Mouse (Mus musculus): Measurements from ENCODE around the gene Rbfox1. TPM values are rescaled to one million over a fixed set of nuclear protein-coding genes. Genes with fewer than 3 reads are reported as not detected.

The Rbfox1 gene
- polyA plus RNA-seq, 1 experiment from 2014 or later: 7.5 TPM

GRCm38 (mm10) chr16:5885690-5886050 lies 515 bp downstream of the Rbfox1 start:
- 7% methylated on average over 15 of the region's 15 CpGs for WGBS
- peaks cover 37% of the 10 kb centered on the region for H3K27me3 ChIP-seq (ENCODE audit: control insufficient read depth, insufficient read depth, low read length)

GRCm38 (mm10) chr16:5895564-5895963 lies 10.4 kb downstream of the Rbfox1 start:
- Histone ChIP-seq H3K4me2 (replicated peaks; ENCODE audit: low read depth, low read length) (no peak overlapping the region), H3K9ac (ENCODE audit: low read depth, low read length) (no peak overlapping the region), H3K4me1 (ENCODE audit: control insufficient read depth, insufficient read depth, low read length) (no peaks in the 10 kb centered on the region), H3K36me3 (ENCODE audit: control insufficient read depth, insufficient read depth, low read length) (no peaks in the 10 kb centered on the region), H3K4me3 (ENCODE audit: low read length) (no peak overlapping the region), H3K27ac (ENCODE audit: low read depth, low read length) (no peak overlapping the region), H3K9me3 (ENCODE audit: control insufficient read depth, low read length) (no peaks in the 10 kb centered on the region), H3K27me3 (ENCODE audit: control insufficient read depth, insufficient read depth, low read length) (no peaks in the 10 kb centered on the region)
- WGBS: 77% methylated on average over 7 of the region's 7 CpGs
- no peak for ATAC-seq (ENCODE audit: low FRiP score, low TSS enrichment)

More at GRCm38 (mm10) chr16:5885690-5886050, 515 bp downstream of the Rbfox1 start:
- H3K9me3 ChIP-seq (ENCODE audit: control insufficient read depth, low read length): no peaks in the 10 kb centered on the region
- ATAC-seq (ENCODE audit: low FRiP score, low TSS enrichment): no peak
- no peak overlapping the region for H3K9ac ChIP-seq (ENCODE audit: low read depth, low read length)
- H3K4me1 ChIP-seq (ENCODE audit: control insufficient read depth, insufficient read depth, low read length): no peaks in the 10 kb centered on the region
- peak overlapping the region; percentile 22; the same call in 1 of the 2 replicates for H3K4me3 ChIP-seq (ENCODE audit: low read length)
- no peak overlapping the region for H3K27ac ChIP-seq (ENCODE audit: low read depth, low read length)
- peak overlapping the region; percentile 34 for H3K4me2 ChIP-seq (replicated peaks; ENCODE audit: low read depth, low read length)
- H3K36me3 ChIP-seq (ENCODE audit: control insufficient read depth, insufficient read depth, low read length): no peaks in the 10 kb centered on the region

GRCm38 (mm10) chr16:5898330-5898729 lies 13.2 kb downstream of the Rbfox1 start:
- no peaks in the 10 kb centered on the region for H3K36me3 ChIP-seq (ENCODE audit: control insufficient read depth, insufficient read depth, low read length)
- H3K27ac ChIP-seq (ENCODE audit: low read depth, low read length): no peak overlapping the region
- no peak for ATAC-seq (ENCODE audit: low FRiP score, low TSS enrichment)
- no peaks in the 10 kb centered on the region for H3K4me1 ChIP-seq (ENCODE audit: control insufficient read depth, insufficient read depth, low read length)
- no peaks in the 10 kb centered on the region for H3K27me3 ChIP-seq (ENCODE audit: control insufficient read depth, insufficient read depth, low read length)
- 54% methylated on average over 2 of the region's 2 CpGs for WGBS
- no peak overlapping the region for H3K4me2 ChIP-seq (replicated peaks; ENCODE audit: low read depth, low read length)
- no peak overlapping the region for H3K4me3 ChIP-seq (ENCODE audit: low read length)
- no peaks in the 10 kb centered on the region for H3K9me3 ChIP-seq (ENCODE audit: control insufficient read depth, low read length)
- H3K9ac ChIP-seq (ENCODE audit: low read depth, low read length): no peak overlapping the region

- H3K4me3 ChIP-seq (ENCODE audit: low read length): no peak overlapping the region
- 83% methylated on average over 5 of the region's 5 CpGs for WGBS
- H3K9me3 ChIP-seq (ENCODE audit: control insufficient read depth, low read length): no peaks in the 10 kb centered on the region
- ATAC-seq (ENCODE audit: low FRiP score, low TSS enrichment): no peak
- H3K27ac ChIP-seq (ENCODE audit: low read depth, low read length): no peak overlapping the region
- H3K4me1 ChIP-seq (ENCODE audit: control insufficient read depth, insufficient read depth, low read length): peaks cover 3% of the 10 kb centered on the region; the same call in 1 of the 2 replicates
- no peak overlapping the region for H3K9ac ChIP-seq (ENCODE audit: low read depth, low read length)
- H3K27me3 ChIP-seq (ENCODE audit: control insufficient read depth, insufficient read depth, low read length): no peaks in the 10 kb centered on the region
- H3K4me2 ChIP-seq (replicated peaks; ENCODE audit: low read depth, low read length): no peak overlapping the region
- no peaks in the 10 kb centered on the region for H3K36me3 ChIP-seq (ENCODE audit: control insufficient read depth, insufficient read depth, low read length)
Measured at GRCm38 (mm10) chr16:5910742-5911141, 25.6 kb downstream of the Rbfox1 start.

GRCm38 (mm10) chr16:5911880-5912327 lies 26.7 kb downstream of the Rbfox1 start:
- H3K4me3 ChIP-seq (ENCODE audit: low read length): no peak overlapping the region
- WGBS: 56% methylated on average over 2 of the region's 2 CpGs
- no peaks in the 10 kb centered on the region for H3K9me3 ChIP-seq (ENCODE audit: control insufficient read depth, low read length)
- no peaks in the 10 kb centered on the region for H3K27me3 ChIP-seq (ENCODE audit: control insufficient read depth, insufficient read depth, low read length)
- H3K4me1 ChIP-seq (ENCODE audit: control insufficient read depth, insufficient read depth, low read length): peaks cover 3% of the 10 kb centered on the region; the same call in 1 of the 2 replicates
- H3K36me3 ChIP-seq (ENCODE audit: control insufficient read depth, insufficient read depth, low read length): no peaks in the 10 kb centered on the region
- no peak overlapping the region for H3K27ac ChIP-seq (ENCODE audit: low read depth, low read length)
- ATAC-seq (ENCODE audit: low FRiP score, low TSS enrichment): no peak
- no peak overlapping the region for H3K4me2 ChIP-seq (replicated peaks; ENCODE audit: low read depth, low read length)
- H3K9ac ChIP-seq (ENCODE audit: low read depth, low read length): no peak overlapping the region

- ATAC-seq (ENCODE audit: low FRiP score, low TSS enrichment): no peak
- no peak overlapping the region for H3K4me3 ChIP-seq (ENCODE audit: low read length)
- H3K27ac ChIP-seq (ENCODE audit: low read depth, low read length): no peak overlapping the region
- no peaks in the 10 kb centered on the region; the same call in 1 of the 2 replicates for H3K4me1 ChIP-seq (ENCODE audit: control insufficient read depth, insufficient read depth, low read length)
- H3K4me2 ChIP-seq (replicated peaks; ENCODE audit: low read depth, low read length): no peak overlapping the region
- no peaks in the 10 kb centered on the region for H3K9me3 ChIP-seq (ENCODE audit: control insufficient read depth, low read length)
- no peak overlapping the region for H3K9ac ChIP-seq (ENCODE audit: low read depth, low read length)
- H3K36me3 ChIP-seq (ENCODE audit: control insufficient read depth, insufficient read depth, low read length): no peaks in the 10 kb centered on the region
- H3K27me3 ChIP-seq (ENCODE audit: control insufficient read depth, insufficient read depth, low read length): 0 out of 2 replicates have a peak, but pooled peaks cover 2% of the 10 kb centered on the region
Measured at GRCm38 (mm10) chr16:5917937-5918336, 32.8 kb downstream of the Rbfox1 start.

- Histone ChIP-seq H3K27me3 (ENCODE audit: control insufficient read depth, insufficient read depth, low read length) (0 out of 2 replicates have a peak, but pooled peaks cover 2% of the 10 kb centered on the region), H3K27ac (ENCODE audit: low read depth, low read length) (no peak overlapping the region), H3K4me1 (ENCODE audit: control insufficient read depth, insufficient read depth, low read length) (no peaks in the 10 kb centered on the region), H3K36me3 (ENCODE audit: control insufficient read depth, insufficient read depth, low read length) (no peaks in the 10 kb centered on the region), H3K9me3 (ENCODE audit: control insufficient read depth, low read length) (no peaks in the 10 kb centered on the region), H3K4me3 (ENCODE audit: low read length) (no peak overlapping the region), H3K4me2 (replicated peaks; ENCODE audit: low read depth, low read length) (no peak overlapping the region), H3K9ac (ENCODE audit: low read depth, low read length) (no peak overlapping the region)
- 40% methylated on average over 1 of the region's 1 CpGs for WGBS
- ATAC-seq (ENCODE audit: low FRiP score, low TSS enrichment): no peak
Measured at GRCm38 (mm10) chr16:5926986-5927385, 41.8 kb downstream of the Rbfox1 start.

- no peak for ATAC-seq (ENCODE audit: low FRiP score, low TSS enrichment)
- Histone ChIP-seq H3K4me2 (replicated peaks; ENCODE audit: low read depth, low read length) (no peak overlapping the region), H3K4me3 (ENCODE audit: low read length) (no peak overlapping the region), H3K36me3 (ENCODE audit: control insufficient read depth, insufficient read depth, low read length) (no peaks in the 10 kb centered on the region), H3K4me1 (ENCODE audit: control insufficient read depth, insufficient read depth, low read length) (no peaks in the 10 kb centered on the region), H3K9me3 (ENCODE audit: control insufficient read depth, low read length) (no peaks in the 10 kb centered on the region), H3K27me3 (ENCODE audit: control insufficient read depth, insufficient read depth, low read length) (no peaks in the 10 kb centered on the region), H3K27ac (ENCODE audit: low read depth, low read length) (no peak overlapping the region), H3K9ac (ENCODE audit: low read depth, low read length) (no peak overlapping the region)
- 28% methylated on average over 7 of the region's 7 CpGs for WGBS
Measured at GRCm38 (mm10) chr16:5931680-5932079, 46.5 kb downstream of the Rbfox1 start.

- no peaks in the 10 kb centered on the region for H3K4me1 ChIP-seq (ENCODE audit: control insufficient read depth, insufficient read depth, low read length)
- ATAC-seq (ENCODE audit: low FRiP score, low TSS enrichment): no peak
- WGBS: 52% methylated on average over 4 of the region's 4 CpGs
- H3K9ac ChIP-seq (ENCODE audit: low read depth, low read length): no peak overlapping the region
- no peak overlapping the region for H3K4me2 ChIP-seq (replicated peaks; ENCODE audit: low read depth, low read length)
- no peaks in the 10 kb centered on the region for H3K9me3 ChIP-seq (ENCODE audit: control insufficient read depth, low read length)
- no peaks in the 10 kb centered on the region for H3K27me3 ChIP-seq (ENCODE audit: control insufficient read depth, insufficient read depth, low read length)
- H3K36me3 ChIP-seq (ENCODE audit: control insufficient read depth, insufficient read depth, low read length): no peaks in the 10 kb centered on the region
- H3K4me3 ChIP-seq (ENCODE audit: low read length): no peak overlapping the region
- no peak overlapping the region for H3K27ac ChIP-seq (ENCODE audit: low read depth, low read length)
Measured at GRCm38 (mm10) chr16:5940016-5940415, 54.9 kb downstream of the Rbfox1 start.

Data from kidney, embryonic 14.5 days (tissue).